Mouse (Mus musculus): ENCODE data around the gene Ttc39b.

DNA sequence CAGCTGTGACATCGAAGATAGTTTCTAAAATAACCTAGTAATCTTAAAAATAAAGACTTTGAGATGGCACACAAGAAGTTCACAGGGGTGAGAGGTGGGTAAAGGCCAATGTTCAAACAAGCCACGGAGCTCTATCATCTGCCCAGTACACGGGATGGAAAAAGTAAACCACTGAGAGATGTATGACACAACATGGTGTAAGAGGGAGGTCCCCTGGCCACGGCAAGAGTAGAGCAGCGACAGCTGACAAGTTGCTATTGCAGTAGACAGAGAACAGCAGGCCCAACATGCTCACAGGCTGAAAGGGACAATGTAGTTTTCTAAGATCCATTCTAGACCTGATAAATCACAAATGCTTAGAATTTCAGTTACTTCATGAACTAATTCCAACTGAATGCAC, 100.9 kb downstream of the Ttc39b start:
- TF ChIP-seq EP300 (IDR thresholded peaks at IDR 0.05; ENCODE audit: low read depth in 1 of 2, low read length in 2 of 2) (no peak), CTCF (IDR thresholded peaks at IDR 0.05 in 2 of 3, conservative IDR thresholded peaks at IDR 0.05 in 1 of 3; ENCODE audit: control insufficient read depth in 1 of 3, insufficient read depth in 1 of 3, low read depth in 2 of 3, low read length in 3 of 3, poor library complexity in 1 of 3, severe bottlenecking in 1 of 3) (no peak), MEF2A (IDR thresholded peaks at IDR 0.05; ENCODE audit: extremely low read depth, insufficient replicate concordance, low read depth, low read length, poor library complexity, severe bottlenecking) (no peak), ZNF384 (IDR thresholded peaks at IDR 0.05; ENCODE audit: low read depth, low read length) (no peak), MAFK (IDR thresholded peaks at IDR 0.05; ENCODE audit: borderline replicate concordance, low read depth, low read length) (no peak)
